Mouse (Mus musculus): ENCODE measurements around the gene Scyl1.

DNA sequence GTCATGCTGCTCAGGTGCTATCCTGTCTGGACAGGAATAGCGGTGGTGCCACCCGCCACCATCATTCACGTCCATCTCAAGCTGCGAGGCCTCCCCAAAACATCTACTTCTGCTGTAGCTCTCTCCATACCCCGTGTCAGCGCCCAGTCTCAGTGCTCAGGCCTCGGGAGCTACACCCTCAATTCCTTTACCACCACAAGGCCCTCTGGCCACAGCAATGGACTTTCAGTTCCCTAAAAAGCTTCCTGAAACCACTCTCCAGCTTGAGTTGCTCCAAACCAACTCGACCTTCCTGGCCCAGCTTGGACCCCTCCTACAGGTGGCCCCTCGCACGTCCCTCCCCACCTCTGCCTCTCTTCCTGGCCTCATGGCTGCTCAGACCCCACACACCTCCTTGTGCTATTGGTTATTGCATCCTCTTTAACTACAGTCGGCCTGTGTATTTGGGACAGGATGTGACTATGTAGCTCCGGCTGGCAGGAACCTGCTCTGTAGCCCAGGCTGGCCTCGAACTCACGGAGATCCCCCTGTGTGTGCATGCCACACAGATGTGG lies 59.2 kb downstream of the Scyl1 start:
- TF ChIP-seq CTCF (IDR thresholded peaks at IDR 0.05) (no peak), EP300 (IDR thresholded peaks at IDR 0.05; ENCODE audit: insufficient read depth, low read depth, low read length) (no peak)
